Mouse (Mus musculus) C2C12 (cell line): ENCODE data around the gene Ccne1. TPM values are rescaled to one million over a fixed set of nuclear protein-coding genes. Genes with fewer than 3 reads are reported as not detected.

Experiments
- H3K27me3 ChIP-seq: one replicate; pipeline ENCODE4 v1.6.1; 2011; ENCODE audit not compliant: control insufficient read depth, insufficient read depth, insufficient read length
- H3K36me3 ChIP-seq: one replicate; pipeline ENCODE4 v1.6.1; 2011; ENCODE audit not compliant: control insufficient read depth, insufficient read depth
- H3K4me3 ChIP-seq: one replicate; pipeline ENCODE4 v1.5.1; 2011; ENCODE audit warnings: mild to moderate bottlenecking, control low read depth; ENCODE audit not compliant: poor library complexity, insufficient read depth, severe bottlenecking
- H3K79me2 ChIP-seq: one replicate; pipeline ENCODE4 v1.6.1; 2011; ENCODE audit not compliant: control insufficient read depth, insufficient read depth
- H3K79me3 ChIP-seq: one replicate; pipeline ENCODE4 v1.6.1; 2011; ENCODE audit warnings: low read depth, control low read depth
- H3ac ChIP-seq: one replicate; pipeline ENCODE3; 2011; ENCODE audit warnings: low read depth; ENCODE audit not compliant: control insufficient read depth, insufficient read length
- CEBPB ChIP-seq: IDR thresholded peaks from one replicate; pipeline ENCODE4 v1.6.1; 2011; ENCODE audit warnings: low read depth, mild to moderate bottlenecking, control low read depth, moderate library complexity
- CTCF ChIP-seq: IDR thresholded peaks from one replicate; pipeline ENCODE4 v1.5.1; 2011; ENCODE audit not compliant: control insufficient read depth, insufficient read depth, insufficient read length
- FOSL1 ChIP-seq: IDR thresholded peaks from one replicate; pipeline ENCODE4 v1.8.0; 2011; ENCODE audit warnings: mild to moderate bottlenecking, low read length; ENCODE audit not compliant: poor library complexity, insufficient read depth, severe bottlenecking
- MAX ChIP-seq: IDR thresholded peaks from one replicate; pipeline ENCODE4 v1.6.1; 2011; ENCODE audit warnings: mild to moderate bottlenecking, control low read depth
- MYOD1 ChIP-seq: IDR thresholded peaks from one replicate; pipeline ENCODE4 v1.6.1; 2011; ENCODE audit warnings: low read depth; ENCODE audit not compliant: control insufficient read depth, insufficient read length
- MYOG ChIP-seq: IDR thresholded peaks from one replicate; pipeline ENCODE4 v1.6.1; 2011; ENCODE audit not compliant: control insufficient read depth, insufficient read length; ENCODE audit errors: extremely low read depth
- USF1 ChIP-seq: IDR thresholded peaks from one replicate; pipeline ENCODE4 v1.6.1; 2011; ENCODE audit warnings: low read depth, mild to moderate bottlenecking, control low read depth, moderate library complexity
- polyA plus RNA-seq: library from polyadenylated mRNA; unstranded; fragments of >200 nt; fragmentation: generic; extraction: Trizol; gene quantifications from one replicate; pipeline ENCODE4 v1.2.1, GENCODE M21; 2012; ENCODE audit warnings: missing spikeins

The Ccne1 gene
- polyA plus RNA-seq, 1 experiment = 58.6 TPM

GRCm38 (mm10) chr7:38084778-38085572 lies 22.4 kb downstream of the Ccne1 start:
- H3K79me3 ChIP-seq = no peaks in the 10 kb centered on the region
- TF ChIP-seq USF1 (peak; percentile 82), MAX (peak; percentile 93), CTCF (no peak)
- H3K36me3 ChIP-seq = no peaks in the 10 kb centered on the region

GRCm38 (mm10) chr7:38082971-38083370 lies 24.4 kb downstream of the Ccne1 start:
- Histone ChIP-seq H3K36me3 (no peaks in the 10 kb centered on the region), H3K79me3 (no peaks in the 10 kb centered on the region), H3K79me2 (no peaks in the 10 kb centered on the region), H3K27me3 (no peaks in the 10 kb centered on the region), H3K4me3 (no peak overlapping the region), H3ac (no peak overlapping the region)
- TF ChIP-seq USF1 (no peak), FOSL1 (no peak), MYOG (no peak), MAX (no peak), MYOD1 (no peak), CEBPB (no peak), CTCF (no peak)

More at GRCm38 (mm10) chr7:38084778-38085572, 22.4 kb downstream of the Ccne1 start:
- Histone ChIP-seq H3K27me3 (no peaks in the 10 kb centered on the region), H3K79me2 (no peaks in the 10 kb centered on the region), H3K4me3 (no peak overlapping the region), H3ac (peak overlapping the region; percentile 49)

GRCm38 (mm10) chr7:38077189-38077588 lies 30.1 kb downstream of the Ccne1 start:
- H3K27me3 ChIP-seq = no peaks in the 10 kb centered on the region
- H3K4me3 ChIP-seq = no peak overlapping the region
- H3K36me3 ChIP-seq = no peaks in the 10 kb centered on the region
- no peak overlapping the region for H3ac ChIP-seq
- H3K79me2 ChIP-seq = no peaks in the 10 kb centered on the region
- H3K79me3 ChIP-seq = no peaks in the 10 kb centered on the region
- TF ChIP-seq MYOD1 (no peak), MAX (no peak), FOSL1 (no peak), MYOG (no peak), CEBPB (no peak), CTCF (no peak), USF1 (no peak)

GRCm38 (mm10) chr7:38075487-38075886 lies 31.8 kb downstream of the Ccne1 start:
- Histone ChIP-seq H3ac (no peak overlapping the region), H3K4me3 (no peak overlapping the region), H3K27me3 (no peaks in the 10 kb centered on the region), H3K36me3 (no peaks in the 10 kb centered on the region), H3K79me3 (no peaks in the 10 kb centered on the region), H3K79me2 (no peaks in the 10 kb centered on the region)
- TF ChIP-seq FOSL1 = no peak
- no peak for TF ChIP-seq MAX
- no peak for TF ChIP-seq CTCF
- no peak for TF ChIP-seq USF1
- TF ChIP-seq MYOG = no peak
- TF ChIP-seq CEBPB = no peak
- no peak for TF ChIP-seq MYOD1

GRCm38 (mm10) chr7:38074920-38075319 lies 32.4 kb downstream of the Ccne1 start:
- H3K36me3 ChIP-seq = no peaks in the 10 kb centered on the region
- H3K79me2 ChIP-seq = no peaks in the 10 kb centered on the region
- TF ChIP-seq CTCF = no peak
- TF ChIP-seq CEBPB = no peak
- TF ChIP-seq USF1 = no peak
- no peak for TF ChIP-seq MYOD1
- no peak for TF ChIP-seq MAX
- TF ChIP-seq FOSL1 = no peak
- no peak for TF ChIP-seq MYOG
- no peaks in the 10 kb centered on the region for H3K79me3 ChIP-seq
- H3K4me3 ChIP-seq = no peak overlapping the region
- H3K27me3 ChIP-seq = no peaks in the 10 kb centered on the region
- no peak overlapping the region for H3ac ChIP-seq

GRCm38 (mm10) chr7:38074514-38074913 lies 32.8 kb downstream of the Ccne1 start:
- no peaks in the 10 kb centered on the region for H3K27me3 ChIP-seq
- no peaks in the 10 kb centered on the region for H3K36me3 ChIP-seq
- no peaks in the 10 kb centered on the region for H3K79me3 ChIP-seq
- no peaks in the 10 kb centered on the region for H3K79me2 ChIP-seq
- no peak overlapping the region for H3K4me3 ChIP-seq
- no peak for TF ChIP-seq MYOG
- no peak for TF ChIP-seq FOSL1
- no peak for TF ChIP-seq MYOD1
- TF ChIP-seq CEBPB = no peak
- no peak for TF ChIP-seq MAX
- no peak for TF ChIP-seq USF1
- no peak for TF ChIP-seq CTCF
- no peak overlapping the region for H3ac ChIP-seq
